ENCODE assay signal across 14 mouse cellular contexts in the genomic region with DNA sequence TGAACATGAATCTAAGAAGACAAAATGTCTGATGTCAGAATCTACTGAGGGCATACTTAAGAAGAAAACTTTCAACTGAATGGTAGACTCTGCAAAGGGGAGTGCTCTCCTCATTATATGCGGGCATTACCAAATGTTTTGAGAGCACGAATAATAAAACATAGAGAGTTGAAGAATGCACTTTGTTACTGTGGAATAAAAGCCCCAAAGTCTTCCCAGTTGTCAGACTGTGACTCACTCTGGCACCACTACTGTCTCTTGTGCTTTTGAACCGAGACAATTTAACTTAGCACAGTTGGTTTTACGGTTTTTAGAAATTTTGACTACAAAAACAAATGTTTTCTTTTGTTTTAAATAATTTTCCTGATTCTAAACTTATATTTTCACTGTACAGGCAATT.
"Had no signal": no experiment of that assay in that cellular context is flagged by ENCODE, and none has a peak within 500 bp of the region (broad histone marks: within the 10 kb centered on the region; RNA-seq: fewer than 3 reads in every experiment).

No protein-coding gene starts in this region.

- DNase-seq: lung, adult 18-20 months; lung, embryonic 14.5 days; lung, postnatal 10 days; lung, postnatal 4 days; midbrain, embryonic 14.5 days; retina, postnatal 1 day; right cerebral cortex, adult 18-20 months; right cerebral cortex, postnatal 25 days; right cerebral cortex, postnatal 4 days; spleen, adult 18-20 months; thymus, adult 18-20 months; thymus, postnatal 14 days; thymus, postnatal 36 days had no signal

- ATAC-seq: midbrain, embryonic 16.5 days had no signal
